Mouse (Mus musculus) kidney, embryonic 14.5 days (tissue): Measurements from ENCODE around the gene Chd6. TPM values are rescaled to one million over a fixed set of nuclear protein-coding genes. Genes with fewer than 3 reads are reported as not detected.

ENCODE experiments used
- ATAC-seq: fragments of 200-750 bp; cut with Nextera tagmentation; 2 replicates; pipeline ENCODE4 v1.8.0; 2017; ENCODE audit warnings: moderate number of reproducible peaks, mild to moderate bottlenecking, moderate TSS enrichment, moderate library complexity; ENCODE audit not compliant: low FRiP score, low TSS enrichment
- H3K27ac ChIP-seq: fragments of 300-500 bp; sonication (generic); 2 replicates; pipeline ENCODE4 v1.5.1; 2014; ENCODE audit warnings: low read depth, mild to moderate bottlenecking, low read length, moderate library complexity, mixed read lengths
- H3K27me3 ChIP-seq: fragments of 300-500 bp; sonication (generic); 2 replicates; pipeline ENCODE4 v1.6.1; 2014; ENCODE audit warnings: mild to moderate bottlenecking, low read length; ENCODE audit not compliant: control insufficient read depth, insufficient read depth
- H3K36me3 ChIP-seq: fragments of 300-500 bp; sonication (generic); 2 replicates; pipeline ENCODE4 v1.6.1; 2014; ENCODE audit warnings: low read length, mixed read lengths; ENCODE audit not compliant: control insufficient read depth, insufficient read depth
- H3K4me1 ChIP-seq: fragments of 300-500 bp; sonication (generic); 2 replicates; pipeline ENCODE4 v1.6.1; 2014; ENCODE audit warnings: low read length, mixed read lengths; ENCODE audit not compliant: control insufficient read depth, insufficient read depth
- H3K4me2 ChIP-seq: fragments of 300-500 bp; sonication (generic); replicated peaks from 2 replicates; pipeline ENCODE4 v1.6.1; 2014; ENCODE audit warnings: low read depth, mild to moderate bottlenecking, low read length
- H3K4me3 ChIP-seq: fragments of 300-500 bp; sonication (generic); 2 replicates; pipeline ENCODE4 v1.5.1; 2014; ENCODE audit warnings: mild to moderate bottlenecking, low read length
- H3K9ac ChIP-seq: fragments of 300-500 bp; sonication (generic); 2 replicates; pipeline ENCODE4 v1.6.1; 2014; ENCODE audit warnings: low read depth, mild to moderate bottlenecking, low read length, moderate library complexity
- H3K9me3 ChIP-seq: fragments of 300-500 bp; sonication (generic); 2 replicates; pipeline ENCODE4 v1.6.1; 2016; ENCODE audit warnings: low read length; ENCODE audit not compliant: control insufficient read depth
- WGBS: fragments of 180-500 bp; shearing (Covaris S2); extraction: QIAGEN DNeasy Blood & Tissue Kit; methylation state at CpG from one replicate; pipeline ENCODE4 v1.1.7; 2014; 5-methylcytosine and 5-hydroxymethylcytosine counted together
- polyA plus RNA-seq: library from polyadenylated mRNA; unstranded; fragments of >200 nt; fragmentation: Nextera tagmentation; extraction: Ambion mirVana; gene quantifications from 2 replicates; pipeline ENCODE4 v1.2.1, GENCODE M21; 2014

The Chd6 gene
- polyA plus RNA-seq, 1 experiment from 2014 or later = 41.4 TPM

- H3K27ac ChIP-seq = no peak overlapping the region
- H3K9ac ChIP-seq = no peak overlapping the region
- no peaks in the 10 kb centered on the region for H3K9me3 ChIP-seq
- no peaks in the 10 kb centered on the region for H3K4me1 ChIP-seq
- H3K4me2 ChIP-seq = no peak overlapping the region
- WGBS = 84% methylated on average over 7 of the region's 7 CpGs
- no peak for ATAC-seq
- H3K27me3 ChIP-seq = no peaks in the 10 kb centered on the region
- no peaks in the 10 kb centered on the region for H3K36me3 ChIP-seq
- H3K4me3 ChIP-seq = no peak overlapping the region
Measured at GRCm38 (mm10) chr2:160901656-160902412, 207.0 kb downstream of the Chd6 start.

Other genes starting within 250 kb of the Chd6 start
- gene Zhx3, start 236.1 kb downstream of the Chd6 start, polyA plus RNA-seq = 7.0 and 10.2 TPM in 2 replicates
- 1.1 and 1.9 TPM in 2 replicates for gene Lpin3, start 228.4 kb downstream of the Chd6 start, polyA plus RNA-seq
- 2.0 and 3.5 TPM in 2 replicates for gene Emilin3, start 196.7 kb downstream of the Chd6 start, polyA plus RNA-seq